Mouse (Mus musculus) thymus, postnatal 0 days (tissue): Measurements from ENCODE around the gene Abhd4. TPM values are rescaled to one million over a fixed set of nuclear protein-coding genes. Genes with fewer than 3 reads are reported as not detected.

Experiments used
- DNase-seq: peaks from one replicate; pipeline ENCODE4 v3.0.0-alpha.2; 2015; ENCODE audit warnings: low spot score
- polyA plus RNA-seq: library from polyadenylated mRNA; unstranded; fragments of >200 nt; fragmentation: Nextera tagmentation; extraction: Ambion mirVana; gene quantifications from 2 replicates; pipeline ENCODE4 v1.2.1, GENCODE M21; 2015

Gene Abhd4
- polyA plus RNA-seq, 1 experiment from 2014 or later = 19.7 TPM

GRCm38 (mm10) chr14:54235825-54236540 is 18.0 kb upstream of the Abhd4 start:
- no peak for DNase-seq

GRCm38 (mm10) chr14:54236881-54237280 is 17.1 kb upstream of the Abhd4 start:
- DNase-seq = no peak

GRCm38 (mm10) chr14:54239002-54239736 is 14.8 kb upstream of the Abhd4 start:
- peak; percentile 91 for DNase-seq

- DNase-seq = no peak
These were observed 13.4 kb upstream of the Abhd4 start for GRCm38 (mm10) chr14:54240542-54240941.

- DNase-seq = no peak
These were observed 9.8 kb upstream of the Abhd4 start for GRCm38 (mm10) chr14:54244183-54244582.

GRCm38 (mm10) chr14:54246232-54246631 is 7.8 kb upstream of the Abhd4 start:
- no peak for DNase-seq

- no peak for DNase-seq
These were observed 4.7 kb upstream of the Abhd4 start for GRCm38 (mm10) chr14:54249326-54249725.

GRCm38 (mm10) chr14:54250122-54250521 is 3.9 kb upstream of the Abhd4 start:
- DNase-seq = no peak

- DNase-seq = no peak
These were observed 748 bp downstream of the Abhd4 start for GRCm38 (mm10) chr14:54254670-54255202.

GRCm38 (mm10) chr14:54258131-54258670 is 4.2 kb downstream of the Abhd4 start:
- DNase-seq = no peak

- peak; percentile 45 for DNase-seq
These were observed 5.2 kb downstream of the Abhd4 start for GRCm38 (mm10) chr14:54259003-54259721.

GRCm38 (mm10) chr14:54259722-54260085 is 5.7 kb downstream of the Abhd4 start:
- DNase-seq = no peak

GRCm38 (mm10) chr14:54260196-54260595 is 6.2 kb downstream of the Abhd4 start:
- no peak for DNase-seq

GRCm38 (mm10) chr14:54261386-54261785 is 7.4 kb downstream of the Abhd4 start:
- no peak for DNase-seq

- no peak for DNase-seq
These were observed 8.6 kb downstream of the Abhd4 start for GRCm38 (mm10) chr14:54262622-54263021.

- no peak for DNase-seq
These were observed 9.1 kb downstream of the Abhd4 start for GRCm38 (mm10) chr14:54263099-54263498.

- DNase-seq = no peak
These were observed 10.2 kb downstream of the Abhd4 start for GRCm38 (mm10) chr14:54264231-54264630.

GRCm38 (mm10) chr14:54265093-54265492 is 11.1 kb downstream of the Abhd4 start:
- DNase-seq = no peak

- DNase-seq = no peak
These were observed 12.0 kb downstream of the Abhd4 start for GRCm38 (mm10) chr14:54265951-54266350.

- no peak for DNase-seq
These were observed 14.0 kb downstream of the Abhd4 start for GRCm38 (mm10) chr14:54267966-54268365.

GRCm38 (mm10) chr14:54269566-54269965 is 15.6 kb downstream of the Abhd4 start:
- DNase-seq = no peak

GRCm38 (mm10) chr14:54270413-54270812 is 16.4 kb downstream of the Abhd4 start:
- no peak for DNase-seq
